Mouse (Mus musculus): ENCODE results near the gene Ppp6r2.

DNA sequence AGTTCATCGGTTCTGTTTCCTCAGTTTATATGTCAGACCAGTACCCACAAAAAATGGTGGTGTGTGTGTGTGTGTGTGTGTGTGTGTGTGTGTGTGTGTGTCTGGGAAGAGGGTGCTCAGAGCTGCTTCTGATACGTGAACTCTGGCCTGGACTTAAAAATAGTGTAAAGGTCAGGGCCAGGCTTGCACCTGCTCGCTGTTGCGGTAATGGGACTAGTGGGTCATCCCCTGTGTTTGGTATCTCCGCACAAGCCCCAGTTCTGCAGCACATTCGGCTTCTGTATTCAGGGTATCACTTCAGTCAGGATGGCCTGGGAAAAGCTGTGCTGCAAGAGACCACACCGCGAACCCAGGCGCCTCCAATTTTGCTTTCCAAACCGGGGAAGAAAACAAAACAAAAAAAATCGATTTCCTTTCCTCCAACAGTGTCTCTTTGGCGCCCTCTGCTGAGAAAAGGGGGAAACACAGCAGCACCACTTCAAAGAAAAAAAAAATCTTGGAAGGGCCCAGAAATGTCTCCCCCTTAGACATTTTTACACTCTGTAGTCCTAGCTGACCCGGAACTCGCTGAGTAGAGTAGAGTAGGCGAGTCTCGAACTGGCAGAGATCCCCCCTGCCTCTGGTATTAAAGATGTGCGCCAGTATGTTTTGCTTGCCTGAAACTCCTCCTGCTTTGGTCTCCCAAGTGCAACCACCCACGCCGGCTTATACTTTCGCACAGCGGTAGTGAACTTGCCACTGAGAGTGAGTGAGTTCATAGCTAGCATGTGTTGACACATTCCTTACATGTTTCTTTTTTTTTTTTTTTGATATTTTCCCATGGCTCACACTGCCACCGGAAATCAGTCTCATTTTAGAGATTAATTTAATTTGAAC is 1.2 kb upstream of the Ppp6r2 start:
- no peak; the same call in 1 of the 2 replicates for TF ChIP-seq EP300 (IDR thresholded peaks at IDR 0.05; ENCODE audit: low read depth)
- TF ChIP-seq CTCF (IDR thresholded peaks at IDR 0.05; ENCODE audit: low read depth), result peak; percentile 76

Measured in heart, postnatal 0 days (tissue).